Mouse (Mus musculus) stomach, postnatal 0 days (tissue): ENCODE results near the gene BC029722.

Experiments
- CTCF ChIP-seq: IDR thresholded peaks from 2 replicates; pipeline ENCODE4 v1.5.1; 2016; ENCODE audit warnings: antibody characterized with exemption, low read depth, mild to moderate bottlenecking, moderate library complexity
- EP300 ChIP-seq: optimal IDR thresholded peaks from 2 replicates; pipeline ENCODE3; 2016; ENCODE audit warnings: antibody characterized with exemption

DNA sequence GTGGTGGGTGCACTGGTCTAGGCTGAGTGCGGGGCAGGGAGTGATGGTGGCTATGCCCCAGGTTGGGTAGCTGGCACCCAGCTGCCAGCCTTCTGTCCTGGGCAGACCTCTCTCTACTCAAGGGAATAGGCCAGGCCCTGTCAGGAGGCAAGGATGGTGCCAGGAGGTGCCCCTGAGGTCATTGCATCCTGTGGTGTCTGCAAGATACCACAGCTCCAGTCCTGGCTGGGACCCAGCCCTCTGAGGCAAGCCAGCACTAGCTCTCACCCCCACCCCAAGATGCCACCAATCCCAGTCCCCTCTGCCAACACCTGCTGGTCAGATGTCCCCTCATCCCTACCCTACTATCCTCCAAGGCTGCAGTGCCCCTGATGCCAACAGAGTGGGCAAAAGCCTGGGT is 3.0 kb downstream of the BC029722 start:
- TF ChIP-seq EP300 (no peak), CTCF (no peak)
